Mouse (Mus musculus): ENCODE results near the gene Frem3. TPM values are rescaled to one million over a fixed set of nuclear protein-coding genes. Genes with fewer than 3 reads are reported as not detected.
"Not testable (repeated sequence)": the region's sequence is repeated elsewhere in the genome, so short reads cannot be mapped to it uniquely, and the experiment has no call there.

The Frem3 gene
- polyA plus RNA-seq, 1 experiment from 2014 or later, result 0.38 TPM

- no peak for ATAC-seq (ENCODE audit: insufficient number of reproducible peaks, low FRiP score)
- Histone ChIP-seq H3K27ac (ENCODE audit: poor library complexity, severe bottlenecking) (no peak overlapping the region), H3K4me1 (replicated peaks) (no peaks in the 10 kb centered on the region), H3K36me3 (peaks cover 65% of the 10 kb centered on the region), H3K9ac (no peak overlapping the region), H3K9me3 (replicated peaks) (peaks cover 4% of the 10 kb centered on the region; the same call in 1 of the 2 replicates), H3K4me2 (no peak overlapping the region), H3K27me3 (replicated peaks) (no peaks in the 10 kb centered on the region), H3K4me3 (no peak overlapping the region)
- WGBS, result 87% methylated on average over 4 of the region's 4 CpGs
These were observed 100.0 kb downstream of the Frem3 start for GRCm38 (mm10) chr8:80710670-80711400.

GRCm38 (mm10) chr8:80714461-80714860, 103.6 kb downstream of the Frem3 start:
- Histone ChIP-seq H3K36me3 (peaks cover 58% of the 10 kb centered on the region), H3K4me3 (no peak overlapping the region), H3K27me3 (replicated peaks) (no peaks in the 10 kb centered on the region), H3K9ac (no peak overlapping the region), H3K4me1 (replicated peaks) (no peaks in the 10 kb centered on the region), H3K4me2 (no peak overlapping the region), H3K27ac (ENCODE audit: poor library complexity, severe bottlenecking) (no peak overlapping the region), H3K9me3 (replicated peaks) (peaks cover 4% of the 10 kb centered on the region; the same call in 1 of the 2 replicates)
- WGBS, result 91% methylated on average over 1 of the region's 1 CpGs
- no peak for ATAC-seq (ENCODE audit: insufficient number of reproducible peaks, low FRiP score)

- no peak for ATAC-seq (ENCODE audit: insufficient number of reproducible peaks, low FRiP score)
- Histone ChIP-seq H3K9ac (no peak overlapping the region), H3K4me1 (replicated peaks) (0 out of 2 replicates have a peak, but pooled peaks cover 3% of the 10 kb centered on the region), H3K4me2 (no peak overlapping the region), H3K36me3 (peaks cover 51% of the 10 kb centered on the region), H3K27ac (ENCODE audit: poor library complexity, severe bottlenecking) (no peak overlapping the region), H3K9me3 (replicated peaks) (no peaks in the 10 kb centered on the region), H3K4me3 (no peak overlapping the region), H3K27me3 (replicated peaks) (no peaks in the 10 kb centered on the region)
These were observed 121.4 kb downstream of the Frem3 start for GRCm38 (mm10) chr8:80732326-80732725.

- Histone ChIP-seq H3K4me2 (peak overlapping the region; percentile 96), H3K9ac (peak overlapping the region; percentile 85), H3K4me1 (replicated peaks) (peaks cover 8% of the 10 kb centered on the region), H3K4me3 (peak overlapping the region; percentile 78), H3K9me3 (replicated peaks) (no peaks in the 10 kb centered on the region), H3K27ac (ENCODE audit: poor library complexity, severe bottlenecking) (peak overlapping the region; percentile 100), H3K36me3 (peaks cover 22% of the 10 kb centered on the region), H3K27me3 (replicated peaks) (no peaks in the 10 kb centered on the region)
- ATAC-seq (ENCODE audit: insufficient number of reproducible peaks, low FRiP score), result no peak
- WGBS, result 1% methylated on average over 5 of the region's 5 CpGs
These were observed 127.1 kb downstream of the Frem3 start for GRCm38 (mm10) chr8:80738046-80738387.

- no peaks in the 10 kb centered on the region for H3K9me3 ChIP-seq (replicated peaks)
- H3K9ac ChIP-seq, result peak overlapping the region; percentile 85
- no peaks in the 10 kb centered on the region for H3K27me3 ChIP-seq (replicated peaks)
- peaks cover 8% of the 10 kb centered on the region for H3K4me1 ChIP-seq (replicated peaks)
- ATAC-seq (ENCODE audit: insufficient number of reproducible peaks, low FRiP score), result peak; percentile 72
- under 1% methylated on average over 82 of the region's 84 CpGs for WGBS
- H3K27ac ChIP-seq (ENCODE audit: poor library complexity, severe bottlenecking), result peak overlapping the region; percentile 100
- H3K4me3 ChIP-seq, result peak overlapping the region; percentile 78
- peak overlapping the region; percentile 96 for H3K4me2 ChIP-seq
- H3K36me3 ChIP-seq, result peaks cover 20% of the 10 kb centered on the region
These were observed 127.7 kb downstream of the Frem3 start for GRCm38 (mm10) chr8:80738388-80739154.

- peak within 1 kb of the TSS; percentile 100 for H3K27ac ChIP-seq (ENCODE audit: poor library complexity, severe bottlenecking)
- peak within 1 kb of the TSS; percentile 96 for H3K4me2 ChIP-seq
- H3K36me3 ChIP-seq, result peaks cover 14% of the 10 kb centered on the region
- H3K4me1 ChIP-seq (replicated peaks); H3K27me3 ChIP-seq (replicated peaks); H3K9me3 ChIP-seq (replicated peaks): not testable (repeated sequence)
- H3K4me3 ChIP-seq, result peak within 1 kb of the TSS; percentile 78
- under 1% methylated on average over 81 of the region's 91 CpGs for WGBS
- ATAC-seq (ENCODE audit: insufficient number of reproducible peaks, low FRiP score), result peak; percentile 92
- peak within 1 kb of the TSS; percentile 85 for H3K9ac ChIP-seq
These were observed 128.5 kb downstream of the Frem3 start, which contains the start of gene Smarca5 for GRCm38 (mm10) chr8:80739155-80739924. Gene Smarca5 (minus strand): TSS chr8:80739497.

GRCm38 (mm10) chr8:80739932-80740331, 129.1 kb downstream of the Frem3 start:
- 15% methylated on average over 14 of the region's 14 CpGs for WGBS
- H3K4me2 ChIP-seq, result peak overlapping the region; percentile 71
- H3K9me3 ChIP-seq (replicated peaks), result no peaks in the 10 kb centered on the region
- H3K36me3 ChIP-seq, result peaks cover 11% of the 10 kb centered on the region
- ATAC-seq (ENCODE audit: insufficient number of reproducible peaks, low FRiP score), result peak; percentile 47; the same call in 1 of the 2 replicates
- peaks cover 8% of the 10 kb centered on the region for H3K4me1 ChIP-seq (replicated peaks)
- H3K9ac ChIP-seq, result peak overlapping the region; percentile 77
- no peaks in the 10 kb centered on the region for H3K27me3 ChIP-seq (replicated peaks)
- peak overlapping the region; percentile 100 for H3K27ac ChIP-seq (ENCODE audit: poor library complexity, severe bottlenecking)
- H3K4me3 ChIP-seq, result peak overlapping the region; percentile 78

Other genes with a start within 250 kb of the Frem3 start
- 18.4 and 22.5 TPM in 2 replicates for gene Gypa, start 117.3 kb upstream of the Frem3 start, polyA plus RNA-seq (2016; fragmentation: Nextera tagmentation; extraction: Ambion mirVana)
- 61.7 and 64.9 TPM in 2 replicates for gene Smarca5, start 128.4 kb downstream of the Frem3 start, polyA plus RNA-seq (2016; fragmentation: Nextera tagmentation; extraction: Ambion mirVana)

Measured in heart, embryonic 12.5 days (tissue).